ENCODE assay signal across 8 mouse cellular contexts in genomic region chr1:20890941-20891399, GRCm38 (mm10). TPM values are rescaled to one million over a fixed set of nuclear protein-coding genes. Genes with fewer than 3 reads are reported as not detected.
A peak's percentile ranks its signal among the peaks of the same experiment; 100 is the strongest.
DNase-seq lines count a peak whose midpoint lies in the region; ATAC-seq lines count a peak whose summit lies in the region.

No protein-coding gene starts in this region.

- no peaks in the 10 kb centered on the region for H3K27me3 ChIP-seq in intestine, embryonic 14.5 days (replicated peaks; ENCODE audit: control insufficient read depth, insufficient read depth, low read length)
- peaks cover 10% of the 10 kb centered on the region for H3K27me3 ChIP-seq in megakaryocyte, embryonic 14.5 days (replicated peaks)

- intact Hi-C loops in gastrocnemius, postnatal 14 days (cut with DNase I; ENCODE audit: low total_unique reads), result no loop called here
- intact Hi-C loops in left cerebral cortex, postnatal 10 days (cut with DNase I), result loop anchor here (5.0 kb wide), 2 partner anchors 74 to 279 kb away; no protein-coding TSS in a partner anchor

- H3K4me2 ChIP-seq in intestine, embryonic 14.5 days (ENCODE audit: low read length), result peak overlapping the region; percentile 59

- H3K27ac ChIP-seq in intestine, embryonic 14.5 days (ENCODE audit: low read depth), result peak overlapping the region; percentile 69; the same call in 1 of the 2 replicates

- 1% methylated on average over 20 of the region's 20 CpGs for WGBS in intestine, embryonic 14.5 days

- H3K4me1 ChIP-seq in intestine, embryonic 14.5 days (replicated peaks; ENCODE audit: control insufficient read depth, insufficient read depth, low read length), result peaks cover 7% of the 10 kb centered on the region
- peaks cover 24% of the 10 kb centered on the region for H3K4me1 ChIP-seq in megakaryocyte, embryonic 14.5 days

- H3K36me3 ChIP-seq in intestine, embryonic 14.5 days (ENCODE audit: control insufficient read depth, insufficient read depth, low read length), result no peaks in the 10 kb centered on the region
- H3K36me3 ChIP-seq in megakaryocyte, embryonic 14.5 days (replicated peaks; ENCODE audit: low read length), result no peaks in the 10 kb centered on the region

- ATAC-seq in intestine, embryonic 14.5 days (replicated peaks; ENCODE audit: low FRiP score, low TSS enrichment, low read depth), result peak; percentile 85

- DNase-seq in T-cell, adult 2 months (ENCODE audit: low spot score), result peak; percentile 63
- peak; percentile 79 to 82 for DNase-seq in cerebellum, postnatal 36 days
- DNase-seq in gastrocnemius, postnatal 14 days, result peak; percentile 23
- no peak for DNase-seq in intestine, embryonic 14.5 days (ENCODE audit: low spot score)
- peak; percentile 60 to 79 for DNase-seq in left cerebral cortex, postnatal 10 days (ENCODE audit: extremely low spot score in 1 of 2, low spot score in 2 of 2)
- peak; percentile 79 to 82 for DNase-seq in right cerebral cortex, adult 2 months (ENCODE audit: low spot score in 2 of 2)
- peak; percentile 53 for DNase-seq in urinary bladder, postnatal 25 days (ENCODE audit: low spot score)

- no peaks in the 10 kb centered on the region for H3K9me3 ChIP-seq in intestine, embryonic 14.5 days (ENCODE audit: control insufficient read depth, low read length)
- no peaks in the 10 kb centered on the region for H3K9me3 ChIP-seq in megakaryocyte, embryonic 14.5 days

- H3K9ac ChIP-seq in intestine, embryonic 14.5 days (ENCODE audit: low read length), result peak overlapping the region; percentile 58

- H3K4me3 ChIP-seq in intestine, embryonic 14.5 days (ENCODE audit: low read depth, low read length), result peak overlapping the region; percentile 61
- H3K4me3 ChIP-seq in megakaryocyte, embryonic 14.5 days (replicated peaks), result peak overlapping the region; percentile 95

RNA-seq across cellular contexts. Expression of gene Paqr8, which starts 0.6 kb away (rescaled TPM):
- 1 to 10 TPM; 1.5 to 1.8 TPM for total RNA-seq in gastrocnemius, postnatal 14 days (2021)
- 10.0 and 10.1 TPM in 2 replicates for polyA plus RNA-seq in intestine, embryonic 14.5 days (2014; fragmentation: Nextera tagmentation; extraction: Ambion mirVana)
- total RNA-seq in left cerebral cortex, postnatal 10 days (2021), result 10 to 100 TPM; 61.6 to 87.0 TPM
- 0.20 and 1.4 TPM in 2 replicates for polyA plus RNA-seq in megakaryocyte, embryonic 14.5 days (2012; ENCODE audit: insufficient read depth, low replicate concordance)

Comparison
In these comparisons a context has a peak if more than half of its experiments do, and no peak if none do; other contexts are left out.
1. RNA of gene Paqr8, which starts 0.6 kb away (total RNA-seq): 61.6 to 87.0 TPM in left cerebral cortex, postnatal 10 days; 1.5 to 1.8 TPM in gastrocnemius, postnatal 14 days; every median in the first group is over 10 times any median in the second.